Mouse (Mus musculus) cerebellum, adult (tissue): ENCODE measurements around the gene Olfr168.
"Not testable (repeated sequence)": the region's sequence is repeated elsewhere in the genome, so short reads cannot be mapped to it uniquely, and the experiment has no call there.

Experiments used
- ATAC-seq: cut with Nextera tagmentation; 2 replicates; pipeline ENCODE4 v1.9.2; 2017; ENCODE audit warnings: mild to moderate bottlenecking, moderate library complexity, mixed read lengths; ENCODE audit not compliant: insufficient number of reproducible peaks, low FRiP score, low TSS enrichment

The Olfr168 gene

GRCm38 (mm10) chr16:19535455-19535854 is at the start of gene Olfr168:
Gene Olfr168 (minus strand): TSS chr16:19535555.
- no peak for ATAC-seq

- ATAC-seq, result not testable (repeated sequence)
Observed at GRCm38 (mm10) chr16:19571709-19572108, 36.4 kb upstream of the Olfr168 start, which contains the start of gene Olfr169. Gene Olfr169 (minus strand): TSS chr16:19571809.

- ATAC-seq, result not testable (repeated sequence)
Observed at GRCm38 (mm10) chr16:19553429-19553828, 18.1 kb upstream of the Olfr168 start.

- ATAC-seq, result not testable (repeated sequence)
Observed at GRCm38 (mm10) chr16:19552246-19552645, 16.9 kb upstream of the Olfr168 start.

GRCm38 (mm10) chr16:19522166-19522565 is 13.2 kb downstream of the Olfr168 start, which contains the start of gene Olfr167:
Gene Olfr167 (minus strand): TSS chr16:19522266.
- ATAC-seq, result no peak

- no peak for ATAC-seq
Observed at GRCm38 (mm10) chr16:19483394-19483793, 52.0 kb downstream of the Olfr168 start, which contains the start of gene Olfr166. Gene Olfr166 (plus strand): TSS chr16:19483694.
